Mouse (Mus musculus) layer of hippocampus, postnatal 10 days (tissue): ENCODE results near the gene Serpinb6d. TPM values are rescaled to one million over a fixed set of nuclear protein-coding genes. Genes with fewer than 3 reads are reported as not detected.

Experiments used
- DNase-seq, 2 experiments: peaks; one replicate each; pipeline ENCODE4 v3.0.0; 2021; ENCODE audit warnings: low spot score in 2 of 2
- long read RNA-seq: library from polyadenylated mRNA; stranded (forward); transcript quantifications from one replicate; pipeline ENCODE4 v2.0.0, GENCODE M21; 2023
- total RNA-seq, 2 experiments: library from RNA; stranded (reverse); gene quantifications; 2 replicates each; pipeline ENCODE4 v1.2.3; 2021

The Serpinb6d gene
- not detected for total RNA-seq
- long read RNA-seq: 0 reads

DNA sequence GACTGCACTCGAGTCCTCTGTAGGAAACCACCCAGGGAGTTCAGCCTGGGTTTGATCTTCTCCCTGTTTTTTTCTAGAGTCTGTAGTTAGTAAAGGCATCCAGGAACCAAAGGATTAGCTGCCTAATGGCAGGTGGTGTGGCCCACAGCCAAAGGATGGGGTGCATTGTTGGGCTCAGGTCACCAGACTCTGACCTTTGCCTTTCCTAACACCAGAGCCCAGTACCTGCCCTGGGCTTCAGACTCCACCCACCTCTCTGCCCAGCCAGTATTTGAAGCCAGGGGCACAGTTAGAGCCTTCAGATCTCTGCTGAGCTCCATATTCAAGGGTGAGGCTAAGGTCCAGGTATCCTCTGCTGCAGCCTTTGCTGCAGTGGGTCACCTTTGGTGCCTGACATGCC is at the start of gene Serpinb6d:
Gene Serpinb6d (plus strand): TSS at position 301 of the 400 bp plus-strand sequence.
- DNase-seq: no peak

DNA sequence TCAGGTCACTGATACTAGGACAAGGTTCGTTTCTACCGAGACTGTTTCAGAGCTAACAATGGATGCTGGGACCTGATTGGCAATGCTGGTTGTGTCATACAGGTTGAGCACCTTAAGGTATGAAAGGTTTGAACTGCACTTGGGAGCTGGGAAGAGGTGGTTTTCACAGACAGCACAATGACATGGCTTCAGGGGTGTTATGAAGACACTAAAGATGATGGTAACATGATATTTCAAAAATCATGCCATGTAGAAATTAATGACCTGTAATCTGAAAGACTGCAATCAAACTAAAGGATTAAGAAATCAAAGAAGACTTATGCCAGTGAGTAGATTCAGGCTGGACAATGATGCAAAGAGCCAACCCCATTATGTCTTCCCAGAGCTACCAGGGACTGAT is 38.3 kb upstream of the Serpinb6d start:
- DNase-seq: no peak

DNA sequence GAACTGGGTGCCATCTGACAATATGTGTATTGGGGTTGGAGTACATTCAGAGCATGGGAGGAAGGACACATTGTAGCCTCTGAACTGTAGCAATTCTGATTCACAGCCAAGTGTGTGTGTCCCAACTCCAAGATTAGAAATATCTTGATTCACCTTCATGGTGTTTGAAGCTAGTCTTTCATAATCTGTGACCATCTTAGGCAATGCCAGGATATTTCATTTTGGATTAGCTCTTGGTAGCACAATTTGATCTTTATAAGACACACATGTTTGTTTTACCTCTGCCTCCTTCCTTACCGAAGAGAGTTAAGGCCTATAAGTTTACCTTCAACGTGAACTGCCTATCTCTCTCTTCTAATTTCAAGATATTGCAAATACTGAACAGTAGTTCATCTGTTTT is 18.7 kb upstream of the Serpinb6d start:
- no peak for DNase-seq

- no peak for DNase-seq
These were observed 1.3 kb downstream of the Serpinb6d start for GRCm38 (mm10) chr13:33662550-33662949.

DNA sequence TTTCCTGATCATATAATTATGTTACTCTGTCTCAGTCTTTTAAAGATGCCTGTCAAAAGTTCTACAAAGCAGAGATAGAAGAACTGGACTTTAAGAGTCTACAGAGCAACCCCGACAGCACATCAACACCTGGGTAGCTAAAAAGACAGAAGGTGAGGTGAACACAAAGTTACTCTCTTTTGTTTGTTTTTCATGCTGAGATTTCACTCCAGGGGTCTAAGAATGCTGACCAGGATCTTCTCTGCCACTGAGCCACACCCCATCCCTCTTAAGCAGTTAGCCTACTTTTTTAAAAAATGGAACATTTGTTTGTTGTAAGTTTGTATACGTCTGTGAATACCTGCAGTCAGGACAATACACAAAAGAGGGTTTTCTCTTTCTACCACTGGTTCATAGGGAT is 59.1 kb downstream of the Serpinb6d start:
- no peak for DNase-seq

Other genes with a start within 250 kb of the Serpinb6d start
- not detected for gene Serpinb9g, start 176.6 kb upstream of the Serpinb6d start, total RNA-seq
- gene Serpinb6e, start 182.0 kb downstream of the Serpinb6d start, total RNA-seq: not detected
- gene Serpinb6c, start 244.3 kb downstream of the Serpinb6d start, total RNA-seq: under 1 TPM in 1 of 2 experiments, not detected in 1; 0.85 TPM